Mouse (Mus musculus) midbrain, embryonic 16.5 days (tissue): ENCODE data around the gene Hsd11b1. TPM values are rescaled to one million over a fixed set of nuclear protein-coding genes. Genes with fewer than 3 reads are reported as not detected.

ENCODE experiments used
- ATAC-seq: fragments of 200-750 bp; cut with Nextera tagmentation; 2 replicates; pipeline ENCODE4 v1.8.0; 2017; ENCODE audit warnings: moderate TSS enrichment
- H3K27ac ChIP-seq: fragments of 300-500 bp; sonication (generic); 2 replicates; pipeline ENCODE4 v1.5.1; 2014; ENCODE audit warnings: mild to moderate bottlenecking, low read length, mixed read lengths
- H3K27me3 ChIP-seq: fragments of 300-500 bp; sonication (generic); 2 replicates; pipeline ENCODE4 v1.6.1; 2014; ENCODE audit warnings: low read depth, low read length, mixed read lengths; ENCODE audit not compliant: control insufficient read depth, insufficient read depth
- H3K36me3 ChIP-seq: fragments of 300-500 bp; sonication (generic); 2 replicates; pipeline ENCODE4 v1.6.1; 2014; ENCODE audit warnings: mild to moderate bottlenecking, low read length, moderate library complexity, mixed read lengths; ENCODE audit not compliant: control insufficient read depth, insufficient read depth
- H3K4me1 ChIP-seq: fragments of 300-500 bp; sonication (generic); 2 replicates; pipeline ENCODE4 v1.6.1; 2014; ENCODE audit warnings: mild to moderate bottlenecking, low read length, mixed read lengths; ENCODE audit not compliant: control insufficient read depth, insufficient read depth
- H3K4me2 ChIP-seq: fragments of 300-500 bp; sonication (generic); 2 replicates; pipeline ENCODE4 v1.6.1; 2014; ENCODE audit warnings: mild to moderate bottlenecking, low read length, mixed read lengths
- H3K4me3 ChIP-seq: fragments of 300-500 bp; sonication (generic); 2 replicates; pipeline ENCODE4 v1.5.1; 2014; ENCODE audit warnings: low read depth, mild to moderate bottlenecking, low read length, moderate library complexity, mixed read lengths
- H3K9ac ChIP-seq: fragments of 300-500 bp; sonication (generic); 2 replicates; pipeline ENCODE4 v1.6.1; 2014; ENCODE audit warnings: low read depth, low read length, mixed read lengths
- H3K9me3 ChIP-seq: fragments of 300-500 bp; sonication (generic); replicated peaks from 2 replicates; pipeline ENCODE4 v1.6.1; 2014; ENCODE audit warnings: mild to moderate bottlenecking, low read length, mixed read lengths; ENCODE audit not compliant: control insufficient read depth, poor library complexity, severe bottlenecking
- WGBS: fragments of 180-500 bp; shearing (Covaris S2); extraction: QIAGEN DNeasy Blood & Tissue Kit; methylation state at CpG from one replicate; pipeline ENCODE4 v1.1.7; 2014; 5-methylcytosine and 5-hydroxymethylcytosine counted together
- polyA plus RNA-seq: library from polyadenylated mRNA; unstranded; fragments of >200 nt; fragmentation: Nextera tagmentation; extraction: Ambion mirVana; gene quantifications from 2 replicates; pipeline ENCODE4 v1.2.1, GENCODE M21; 2015

Hsd11b1 gene
- polyA plus RNA-seq, 1 experiment from 2014 or later: 0.39 TPM

DNA sequence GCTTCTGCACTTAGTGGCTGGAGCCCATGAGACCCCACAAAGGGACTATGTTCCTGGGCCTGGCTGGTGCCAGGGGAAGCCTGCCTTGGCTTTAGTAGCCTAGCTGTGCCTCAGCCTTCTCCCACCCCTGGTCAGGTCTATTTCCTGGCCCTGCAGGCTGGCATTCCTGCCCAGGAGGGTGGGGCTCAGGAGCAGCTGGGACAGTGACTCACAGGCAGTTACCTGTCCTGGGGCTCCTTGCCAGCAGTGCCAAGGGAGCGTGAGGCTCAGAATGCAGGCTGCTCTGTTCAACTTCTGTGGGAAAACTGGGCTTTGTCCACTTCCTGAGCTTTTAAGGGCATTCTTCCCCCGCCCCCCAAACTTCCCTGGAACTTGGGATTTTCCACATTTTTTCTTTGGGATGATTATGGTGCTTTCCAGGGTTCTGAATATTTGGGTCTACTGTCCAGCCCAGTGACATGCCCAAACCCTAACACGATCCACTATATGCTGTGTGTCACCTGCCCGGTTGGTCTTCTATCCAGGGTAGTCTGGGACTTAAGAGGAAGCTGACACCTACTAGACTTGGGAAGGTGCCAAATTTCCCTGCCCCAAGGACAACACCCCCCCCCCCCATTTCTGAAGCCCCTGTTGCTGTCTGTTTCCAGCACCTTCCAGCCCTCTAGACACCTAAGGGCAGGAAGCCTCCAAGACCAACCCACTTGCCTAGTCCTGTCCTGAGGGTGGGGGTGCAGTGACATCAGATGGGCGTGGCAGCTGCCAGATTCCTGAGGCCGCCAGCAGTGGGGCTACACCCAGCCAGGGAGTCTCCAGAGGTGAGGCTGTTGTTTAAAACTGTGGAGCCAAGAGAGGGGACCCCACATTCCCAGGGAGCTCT lies 37.6 kb upstream of the Hsd11b1 start:
- no peaks in the 10 kb centered on the region for H3K9me3 ChIP-seq
- 77% methylated on average over 6 of the region's 6 CpGs for WGBS
- H3K27me3 ChIP-seq: no peaks in the 10 kb centered on the region
- H3K36me3 ChIP-seq: no peaks in the 10 kb centered on the region
- no peak overlapping the region for H3K27ac ChIP-seq
- no peak overlapping the region for H3K9ac ChIP-seq
- no peak overlapping the region for H3K4me2 ChIP-seq
- H3K4me3 ChIP-seq: no peak overlapping the region
- 0 out of 2 replicates have a peak, but pooled peaks cover 3% of the 10 kb centered on the region for H3K4me1 ChIP-seq
- no peak for ATAC-seq

GRCm38 (mm10) chr1:193299995-193300394 lies 36.1 kb upstream of the Hsd11b1 start:
- Histone ChIP-seq H3K27ac (no peak overlapping the region), H3K36me3 (no peaks in the 10 kb centered on the region), H3K9ac (no peak overlapping the region), H3K27me3 (no peaks in the 10 kb centered on the region), H3K4me3 (no peak overlapping the region), H3K9me3 (no peaks in the 10 kb centered on the region), H3K4me2 (no peak overlapping the region), H3K4me1 (no peaks in the 10 kb centered on the region)
- ATAC-seq: no peak
- 52% methylated on average over 1 of the region's 1 CpGs for WGBS

DNA sequence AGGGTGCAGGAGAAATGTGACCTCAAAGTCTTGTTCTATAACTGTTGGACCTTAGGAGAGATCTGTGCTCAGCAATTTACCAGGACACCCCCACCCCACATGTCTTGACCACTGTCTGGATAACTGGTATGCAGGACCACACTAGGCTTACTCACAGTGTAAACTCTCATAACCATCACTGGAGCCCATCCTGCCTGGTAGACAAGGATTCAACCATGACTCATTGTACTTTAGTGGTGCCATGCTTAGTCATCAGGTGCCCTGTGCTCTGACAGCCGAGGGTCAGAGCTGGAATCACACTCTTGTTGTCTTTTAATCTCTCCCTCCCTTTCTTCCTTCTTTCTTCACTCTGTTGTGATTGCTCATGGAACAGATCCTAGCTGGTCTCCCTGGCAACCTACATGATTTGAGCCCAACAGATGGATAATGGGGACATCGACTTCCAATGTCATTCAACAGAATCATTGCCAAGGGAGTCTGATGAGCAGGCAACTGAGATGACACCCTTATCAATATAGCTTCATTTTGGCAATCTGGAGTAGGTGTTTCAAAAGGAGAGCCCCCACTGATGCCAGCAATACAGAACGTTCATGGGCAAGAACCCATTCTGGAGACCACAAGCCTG lies 34.4 kb upstream of the Hsd11b1 start:
- H3K4me1 ChIP-seq: no peaks in the 10 kb centered on the region
- 73% methylated on average over 3 of the region's 3 CpGs for WGBS
- no peaks in the 10 kb centered on the region for H3K9me3 ChIP-seq
- H3K27me3 ChIP-seq: no peaks in the 10 kb centered on the region
- no peaks in the 10 kb centered on the region for H3K36me3 ChIP-seq
- ATAC-seq: no peak
- H3K4me3 ChIP-seq: no peak overlapping the region
- H3K4me2 ChIP-seq: no peak overlapping the region
- H3K9ac ChIP-seq: no peak overlapping the region
- H3K27ac ChIP-seq: no peak overlapping the region

GRCm38 (mm10) chr1:193295920-193296319 lies 32.0 kb upstream of the Hsd11b1 start:
- Histone ChIP-seq H3K9ac (no peak overlapping the region), H3K4me2 (no peak overlapping the region), H3K36me3 (no peaks in the 10 kb centered on the region), H3K4me1 (no peaks in the 10 kb centered on the region), H3K9me3 (no peaks in the 10 kb centered on the region), H3K4me3 (no peak overlapping the region), H3K27ac (no peak overlapping the region), H3K27me3 (no peaks in the 10 kb centered on the region)
- WGBS: 87% methylated on average over 5 of the region's 5 CpGs
- no peak for ATAC-seq

GRCm38 (mm10) chr1:193293926-193294325 lies 30.1 kb upstream of the Hsd11b1 start:
- Histone ChIP-seq H3K9me3 (no peaks in the 10 kb centered on the region), H3K4me3 (no peak overlapping the region), H3K27me3 (no peaks in the 10 kb centered on the region), H3K9ac (no peak overlapping the region), H3K36me3 (no peaks in the 10 kb centered on the region), H3K4me1 (no peaks in the 10 kb centered on the region), H3K27ac (no peak overlapping the region), H3K4me2 (no peak overlapping the region)
- ATAC-seq: no peak
- 74% methylated on average over 3 of the region's 3 CpGs for whole genome bisulfite sequencing

- Histone ChIP-seq H3K4me3 (no peak overlapping the region), H3K36me3 (no peaks in the 10 kb centered on the region), H3K4me1 (no peaks in the 10 kb centered on the region), H3K9me3 (no peaks in the 10 kb centered on the region), H3K27me3 (no peaks in the 10 kb centered on the region), H3K27ac (no peak overlapping the region), H3K9ac (no peak overlapping the region), H3K4me2 (no peak overlapping the region)
- WGBS: 66% methylated on average over 2 of the region's 2 CpGs
- ATAC-seq: no peak
Observed at GRCm38 (mm10) chr1:193293039-193293438, 29.2 kb upstream of the Hsd11b1 start.

DNA sequence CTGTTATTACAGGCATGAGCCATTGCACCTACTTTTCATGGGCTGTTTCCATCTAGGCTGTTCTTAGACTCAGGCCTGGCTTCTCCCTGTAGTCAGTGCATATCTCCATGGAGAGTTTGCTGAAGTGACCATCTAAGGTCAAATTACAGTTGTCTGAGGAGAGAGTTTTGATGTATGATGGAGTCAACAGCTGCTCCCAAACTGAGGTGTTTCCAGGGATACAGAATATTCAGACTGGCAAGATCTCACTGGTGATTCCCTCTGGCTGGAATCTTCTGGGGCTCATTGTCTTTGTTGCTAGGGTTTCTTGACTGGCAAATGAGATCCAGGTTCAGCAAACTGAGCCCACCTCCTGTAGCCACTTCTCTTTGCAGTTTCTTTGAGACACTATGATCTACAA lies 26.8 kb upstream of the Hsd11b1 start:
- no peaks in the 10 kb centered on the region for H3K27me3 ChIP-seq
- H3K4me2 ChIP-seq: no peak overlapping the region
- no peaks in the 10 kb centered on the region for H3K4me1 ChIP-seq
- no peak for ATAC-seq
- no peak overlapping the region for H3K27ac ChIP-seq
- no peak overlapping the region for H3K4me3 ChIP-seq
- no peaks in the 10 kb centered on the region for H3K36me3 ChIP-seq
- H3K9me3 ChIP-seq: no peaks in the 10 kb centered on the region
- H3K9ac ChIP-seq: no peak overlapping the region

DNA sequence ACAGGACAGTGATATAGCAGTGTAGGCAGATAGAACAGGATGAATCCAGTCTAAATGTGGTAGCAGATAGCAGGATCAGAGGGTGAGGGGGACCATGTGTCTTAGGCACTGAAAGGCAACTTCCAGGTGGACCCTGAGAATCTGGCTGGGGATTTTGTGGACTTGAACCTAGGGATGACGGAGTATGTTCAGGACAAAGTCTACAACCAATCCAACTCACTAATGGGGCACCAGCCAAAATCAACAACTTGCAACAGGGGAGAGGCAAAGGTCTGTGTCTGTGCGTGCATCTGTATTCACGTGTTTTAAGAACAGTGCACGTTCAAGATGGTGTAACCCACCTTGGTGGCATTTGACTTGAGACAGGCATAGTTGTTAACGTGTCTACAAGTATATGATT lies 26.0 kb upstream of the Hsd11b1 start:
- H3K4me1 ChIP-seq: no peaks in the 10 kb centered on the region
- 92% methylated on average over 5 of the region's 5 CpGs for WGBS
- H3K36me3 ChIP-seq: no peaks in the 10 kb centered on the region
- no peak for ATAC-seq
- no peaks in the 10 kb centered on the region for H3K27me3 ChIP-seq
- no peak overlapping the region for H3K4me3 ChIP-seq
- H3K9me3 ChIP-seq: no peaks in the 10 kb centered on the region
- no peak overlapping the region for H3K9ac ChIP-seq
- no peak overlapping the region for H3K27ac ChIP-seq
- no peak overlapping the region for H3K4me2 ChIP-seq

DNA sequence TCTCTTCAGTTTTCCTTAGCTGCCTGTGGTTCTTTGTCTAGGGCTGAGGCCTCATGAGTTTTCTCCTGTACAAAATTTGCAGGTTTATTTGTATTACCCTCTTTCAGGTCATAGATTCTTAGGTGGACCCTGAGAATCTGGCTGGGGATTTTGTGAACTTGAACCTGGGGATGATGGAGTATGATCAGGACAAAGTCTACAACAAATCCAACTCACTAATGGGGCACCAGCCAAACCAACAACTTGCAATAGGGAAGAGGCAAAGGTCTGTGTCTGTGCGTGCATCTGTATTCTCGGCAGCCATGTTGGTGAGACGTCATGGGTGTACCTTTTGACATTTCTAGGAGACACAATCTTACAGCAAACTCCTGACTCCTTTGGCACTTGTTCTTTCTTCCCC lies 25.2 kb upstream of the Hsd11b1 start:
- Histone ChIP-seq H3K9me3 (no peaks in the 10 kb centered on the region), H3K9ac (no peak overlapping the region), H3K27me3 (no peaks in the 10 kb centered on the region), H3K4me1 (no peaks in the 10 kb centered on the region), H3K4me3 (no peak overlapping the region), H3K27ac (no peak overlapping the region), H3K36me3 (no peaks in the 10 kb centered on the region), H3K4me2 (no peak overlapping the region)
- ATAC-seq: no peak
- WGBS: 97% methylated on average over 3 of the region's 3 CpGs
